Mouse (Mus musculus): ENCODE results near the gene Ctnna3. TPM values are rescaled to one million over a fixed set of nuclear protein-coding genes. Genes with fewer than 3 reads are reported as not detected.
"Not testable (repeated sequence)": the region's sequence is repeated elsewhere in the genome, so short reads cannot be mapped to it uniquely, and the experiment has no call there.

The Ctnna3 gene
- polyA plus RNA-seq, 1 experiment from 2014 or later = 0.55 TPM

- H3K27ac ChIP-seq (ENCODE audit: low read depth, low read length) = no peak overlapping the region
- H3K27me3 ChIP-seq (ENCODE audit: control insufficient read depth, insufficient read depth, low read length) = no peaks in the 10 kb centered on the region
- 83% methylated on average over 3 of the region's 3 CpGs for WGBS
- no peaks in the 10 kb centered on the region for H3K36me3 ChIP-seq (ENCODE audit: control insufficient read depth, insufficient read depth, low read length)
- H3K9ac ChIP-seq (ENCODE audit: low read depth, low read length) = no peak overlapping the region
- H3K4me2 ChIP-seq (replicated peaks; ENCODE audit: low read depth, low read length) = no peak overlapping the region
- no peak for ATAC-seq (ENCODE audit: low FRiP score, low TSS enrichment)
- no peaks in the 10 kb centered on the region for H3K9me3 ChIP-seq (ENCODE audit: control insufficient read depth, low read length)
- H3K4me3 ChIP-seq (ENCODE audit: low read length) = no peak overlapping the region
- H3K4me1 ChIP-seq (ENCODE audit: control insufficient read depth, insufficient read depth, low read length) = no peaks in the 10 kb centered on the region
Measured at GRCm38 (mm10) chr10:64901726-64902125, 1471.8 kb downstream of the Ctnna3 start.

- Histone ChIP-seq H3K4me1 (ENCODE audit: control insufficient read depth, insufficient read depth, low read length) (no peaks in the 10 kb centered on the region), H3K27ac (ENCODE audit: low read depth, low read length) (no peak overlapping the region), H3K9me3 (ENCODE audit: control insufficient read depth, low read length) (no peaks in the 10 kb centered on the region), H3K9ac (ENCODE audit: low read depth, low read length) (no peak overlapping the region), H3K36me3 (ENCODE audit: control insufficient read depth, insufficient read depth, low read length) (no peaks in the 10 kb centered on the region), H3K4me2 (replicated peaks; ENCODE audit: low read depth, low read length) (no peak overlapping the region), H3K4me3 (ENCODE audit: low read length) (no peak overlapping the region), H3K27me3 (ENCODE audit: control insufficient read depth, insufficient read depth, low read length) (no peaks in the 10 kb centered on the region)
- ATAC-seq (ENCODE audit: low FRiP score, low TSS enrichment) = no peak
- WGBS = 82% methylated on average over 7 of the region's 7 CpGs
Measured at GRCm38 (mm10) chr10:64940975-64941374, 1511.1 kb downstream of the Ctnna3 start.

- no peaks in the 10 kb centered on the region for H3K36me3 ChIP-seq (ENCODE audit: control insufficient read depth, insufficient read depth, low read length)
- H3K27me3 ChIP-seq (ENCODE audit: control insufficient read depth, insufficient read depth, low read length) = no peaks in the 10 kb centered on the region
- no peak overlapping the region for H3K4me2 ChIP-seq (replicated peaks; ENCODE audit: low read depth, low read length)
- no peak overlapping the region for H3K4me3 ChIP-seq (ENCODE audit: low read length)
- no peaks in the 10 kb centered on the region for H3K9me3 ChIP-seq (ENCODE audit: control insufficient read depth, low read length)
- no peak overlapping the region for H3K27ac ChIP-seq (ENCODE audit: low read depth, low read length)
- ATAC-seq (ENCODE audit: low FRiP score, low TSS enrichment) = no peak
- H3K9ac ChIP-seq (ENCODE audit: low read depth, low read length) = no peak overlapping the region
- no peaks in the 10 kb centered on the region for H3K4me1 ChIP-seq (ENCODE audit: control insufficient read depth, insufficient read depth, low read length)
Measured at GRCm38 (mm10) chr10:64958391-64958790, 1528.5 kb downstream of the Ctnna3 start.

- H3K36me3 ChIP-seq (ENCODE audit: control insufficient read depth, insufficient read depth, low read length) = no peaks in the 10 kb centered on the region
- WGBS = 58% methylated on average over 3 of the region's 3 CpGs
- H3K4me2 ChIP-seq (replicated peaks; ENCODE audit: low read depth, low read length) = no peak overlapping the region
- no peak overlapping the region for H3K4me3 ChIP-seq (ENCODE audit: low read length)
- ATAC-seq (ENCODE audit: low FRiP score, low TSS enrichment) = no peak
- no peaks in the 10 kb centered on the region for H3K4me1 ChIP-seq (ENCODE audit: control insufficient read depth, insufficient read depth, low read length)
- H3K9me3 ChIP-seq (ENCODE audit: control insufficient read depth, low read length) = no peaks in the 10 kb centered on the region
- no peak overlapping the region for H3K9ac ChIP-seq (ENCODE audit: low read depth, low read length)
- no peak overlapping the region for H3K27ac ChIP-seq (ENCODE audit: low read depth, low read length)
- no peaks in the 10 kb centered on the region for H3K27me3 ChIP-seq (ENCODE audit: control insufficient read depth, insufficient read depth, low read length)
Measured at GRCm38 (mm10) chr10:64992871-64993270, 1563.0 kb downstream of the Ctnna3 start.

- no peak overlapping the region for H3K27ac ChIP-seq (ENCODE audit: low read depth, low read length)
- H3K9ac ChIP-seq (ENCODE audit: low read depth, low read length) = no peak overlapping the region
- no peak overlapping the region for H3K4me3 ChIP-seq (ENCODE audit: low read length)
- H3K36me3 ChIP-seq (ENCODE audit: control insufficient read depth, insufficient read depth, low read length) = no peaks in the 10 kb centered on the region
- H3K4me1 ChIP-seq (ENCODE audit: control insufficient read depth, insufficient read depth, low read length) = no peaks in the 10 kb centered on the region
- H3K9me3 ChIP-seq (ENCODE audit: control insufficient read depth, low read length) = no peaks in the 10 kb centered on the region
- no peaks in the 10 kb centered on the region for H3K27me3 ChIP-seq (ENCODE audit: control insufficient read depth, insufficient read depth, low read length)
- no peak overlapping the region for H3K4me2 ChIP-seq (replicated peaks; ENCODE audit: low read depth, low read length)
- ATAC-seq (ENCODE audit: low FRiP score, low TSS enrichment) = no peak
Measured at GRCm38 (mm10) chr10:65013525-65013924, 1583.6 kb downstream of the Ctnna3 start.

- no peak for ATAC-seq (ENCODE audit: low FRiP score, low TSS enrichment)
- no peaks in the 10 kb centered on the region for H3K36me3 ChIP-seq (ENCODE audit: control insufficient read depth, insufficient read depth, low read length)
- no peaks in the 10 kb centered on the region for H3K27me3 ChIP-seq (ENCODE audit: control insufficient read depth, insufficient read depth, low read length)
- H3K4me3 ChIP-seq (ENCODE audit: low read length) = no peak overlapping the region
- no peak overlapping the region for H3K27ac ChIP-seq (ENCODE audit: low read depth, low read length)
- no peak overlapping the region for H3K9ac ChIP-seq (ENCODE audit: low read depth, low read length)
- 88% methylated on average over 2 of the region's 2 CpGs for WGBS
- no peaks in the 10 kb centered on the region for H3K9me3 ChIP-seq (ENCODE audit: control insufficient read depth, low read length)
- H3K4me1 ChIP-seq (ENCODE audit: control insufficient read depth, insufficient read depth, low read length) = no peaks in the 10 kb centered on the region
- H3K4me2 ChIP-seq (replicated peaks; ENCODE audit: low read depth, low read length) = no peak overlapping the region
Measured at GRCm38 (mm10) chr10:65022667-65023066, 1592.8 kb downstream of the Ctnna3 start.

GRCm38 (mm10) chr10:65033516-65033915 is 1603.6 kb downstream of the Ctnna3 start:
- not testable (repeated sequence) for ATAC-seq (ENCODE audit: low FRiP score, low TSS enrichment); H3K9ac ChIP-seq (ENCODE audit: low read depth, low read length); H3K27me3 ChIP-seq (ENCODE audit: control insufficient read depth, insufficient read depth, low read length); H3K4me2 ChIP-seq (replicated peaks; ENCODE audit: low read depth, low read length); H3K9me3 ChIP-seq (ENCODE audit: control insufficient read depth, low read length); H3K27ac ChIP-seq (ENCODE audit: low read depth, low read length); H3K4me3 ChIP-seq (ENCODE audit: low read length); H3K4me1 ChIP-seq (ENCODE audit: control insufficient read depth, insufficient read depth, low read length); H3K36me3 ChIP-seq (ENCODE audit: control insufficient read depth, insufficient read depth, low read length)
- WGBS = 88% methylated on average over 1 of the region's 1 CpGs

Other genes with a start within 250 kb of the Ctnna3 start
- not detected in 2 replicates for gene Mypn, start 226.1 kb upstream of the Ctnna3 start, polyA plus RNA-seq (2014; fragmentation: Nextera tagmentation; extraction: Ambion mirVana)
- gene Herc4, start 186.3 kb upstream of the Ctnna3 start, polyA plus RNA-seq (2014; fragmentation: Nextera tagmentation; extraction: Ambion mirVana) = 36.7 and 53.8 TPM in 2 replicates
- 10.7 and 12.5 TPM in 2 replicates for gene Sirt1, start 48.4 kb upstream of the Ctnna3 start, polyA plus RNA-seq (2014; fragmentation: Nextera tagmentation; extraction: Ambion mirVana)
- 9.8 and 11.3 TPM in 2 replicates for gene Dnajc12, start 47.7 kb upstream of the Ctnna3 start, polyA plus RNA-seq (2014; fragmentation: Nextera tagmentation; extraction: Ambion mirVana)
- gene Gm7075, start 8.3 kb upstream of the Ctnna3 start, polyA plus RNA-seq (2014; fragmentation: Nextera tagmentation; extraction: Ambion mirVana) = not detected in 2 replicates